Mouse (Mus musculus): ENCODE data around the gene Peak1.

DNA sequence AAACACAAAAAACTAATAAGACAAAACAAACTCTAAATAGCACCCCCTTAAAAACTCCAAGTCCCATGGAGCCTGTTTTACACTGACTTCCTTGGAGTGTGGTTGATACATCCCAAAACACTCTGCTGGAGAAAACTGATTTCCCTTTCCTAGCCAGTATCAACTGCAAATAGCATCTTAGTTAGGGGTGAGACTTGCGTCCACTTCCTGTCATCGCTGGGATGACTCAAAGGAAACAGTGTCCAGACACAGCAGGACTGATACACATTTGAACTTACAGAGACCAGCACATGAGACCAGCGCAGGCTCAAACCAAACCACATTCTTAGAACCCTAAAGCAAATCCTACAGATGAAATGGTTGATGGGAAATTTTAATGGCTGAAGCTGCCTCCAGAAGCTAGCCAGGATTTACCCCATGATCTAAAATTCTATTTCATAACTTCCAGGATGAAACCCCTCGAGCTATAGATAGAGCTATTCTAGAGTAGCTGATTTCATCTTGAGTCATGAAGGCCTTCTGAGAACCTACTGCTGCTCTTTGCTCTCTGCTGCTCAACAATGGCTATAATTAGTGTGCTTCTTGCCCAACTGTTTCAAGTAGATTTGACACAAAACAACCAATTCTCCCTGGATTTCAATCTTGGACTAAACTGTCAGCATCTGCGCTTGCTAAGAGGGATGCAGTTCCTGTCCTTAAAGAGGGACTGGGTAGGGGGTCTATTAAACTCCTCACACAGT is 152.2 kb downstream of the Peak1 start:
- TF ChIP-seq USF1 (IDR thresholded peaks at IDR 0.05; ENCODE audit: low read depth) (no peak), MYOD1 (IDR thresholded peaks at IDR 0.05; ENCODE audit: control insufficient read depth, insufficient read length, low read depth) (no peak)

Measured in C2C12 (cell line).